Mouse (Mus musculus) liver, embryonic 15.5 days (tissue): Measurements from ENCODE around the gene Herc2. TPM values are rescaled to one million over a fixed set of nuclear protein-coding genes. Genes with fewer than 3 reads are reported as not detected.

ENCODE experiments used
- ATAC-seq: fragments of 200-750 bp; cut with Nextera tagmentation; 2 replicates; pipeline ENCODE4 v1.8.0; 2017; ENCODE audit warnings: moderate number of reproducible peaks, mild to moderate bottlenecking, moderate library complexity; ENCODE audit not compliant: insufficient read depth
- H3K27ac ChIP-seq: fragments of 300-500 bp; sonication (generic); replicated peaks from 2 replicates; pipeline ENCODE4 v1.5.1; 2015; ENCODE audit warnings: mild to moderate bottlenecking, inconsistent platforms
- H3K27me3 ChIP-seq: fragments of 300-500 bp; sonication (generic); 2 replicates; pipeline ENCODE4 v1.6.1; 2015; ENCODE audit warnings: mild to moderate bottlenecking, inconsistent platforms
- H3K36me3 ChIP-seq: fragments of 300-500 bp; sonication (generic); replicated peaks from 2 replicates; pipeline ENCODE4 v1.6.1; 2015; ENCODE audit warnings: moderate library complexity, mild to moderate bottlenecking, inconsistent platforms
- H3K4me1 ChIP-seq: fragments of 300-500 bp; sonication (generic); replicated peaks from 2 replicates; pipeline ENCODE4 v1.6.1; 2015; ENCODE audit warnings: inconsistent platforms
- H3K4me2 ChIP-seq: fragments of 300-500 bp; sonication (generic); 2 replicates; pipeline ENCODE4 v1.6.1; 2015; ENCODE audit warnings: moderate library complexity, mild to moderate bottlenecking, inconsistent platforms
- H3K4me3 ChIP-seq: fragments of 300-500 bp; sonication (generic); replicated peaks from 2 replicates; pipeline ENCODE4 v1.5.1; 2015; ENCODE audit warnings: mild to moderate bottlenecking, inconsistent platforms
- H3K9ac ChIP-seq: fragments of 300-500 bp; sonication (generic); 2 replicates; pipeline ENCODE4 v1.6.1; 2015; ENCODE audit warnings: moderate library complexity, mild to moderate bottlenecking, inconsistent platforms
- H3K9me3 ChIP-seq: fragments of 300-500 bp; sonication (generic); replicated peaks from 2 replicates; pipeline ENCODE4 v1.6.1; 2016; ENCODE audit warnings: inconsistent platforms
- WGBS: fragments of 180-500 bp; shearing (Covaris S2); methylation state at CpG from one replicate; pipeline ENCODE4 v1.1.7; 2015; ENCODE audit warnings: mixed read lengths; ENCODE audit not compliant: insufficient replicate concordance; 5-methylcytosine and 5-hydroxymethylcytosine counted together
- polyA plus RNA-seq: library from polyadenylated mRNA; unstranded; fragments of >200 nt; fragmentation: Nextera tagmentation; extraction: Ambion mirVana; gene quantifications from 2 replicates; pipeline ENCODE4 v1.2.1, GENCODE M21; 2015

Herc2 gene
- polyA plus RNA-seq, 1 experiment from 2014 or later: 14.2 TPM

- Histone ChIP-seq H3K36me3 (no peaks in the 10 kb centered on the region), H3K4me1 (no peaks in the 10 kb centered on the region), H3K27ac (no peak overlapping the region), H3K4me3 (no peak overlapping the region), H3K27me3 (no peaks in the 10 kb centered on the region), H3K9me3 (no peaks in the 10 kb centered on the region), H3K9ac (no peak overlapping the region), H3K4me2 (no peak overlapping the region)
- 67% methylated on average over 2 of the region's 2 CpGs for WGBS
- ATAC-seq: no peak
Measured at GRCm38 (mm10) chr7:56277506-56277905, 227.5 kb downstream of the Herc2 start.

Other genes starting within 250 kb of the Herc2 start
- 15.5 and 16.4 TPM in 2 replicates for gene Cyfip1, start 208.5 kb upstream of the Herc2 start, polyA plus RNA-seq
- gene Nipa2, start 87.7 kb upstream of the Herc2 start, polyA plus RNA-seq: 21.0 and 23.6 TPM in 2 replicates
- gene Nipa1, start 30.2 kb upstream of the Herc2 start, polyA plus RNA-seq: 13.6 and 15.4 TPM in 2 replicates
- not detected in 2 replicates for gene Oca2, start 189.6 kb downstream of the Herc2 start, polyA plus RNA-seq